Mouse (Mus musculus) CH12.LX (cell line): ENCODE results near the gene Pigx. TPM values are rescaled to one million over a fixed set of nuclear protein-coding genes. Genes with fewer than 3 reads are reported as not detected.

Experiments
- DNase-seq: peaks from one replicate; pipeline ENCODE4 v3.0.0-alpha.2; 2013; ENCODE audit errors: extremely low read depth
- H3K27ac ChIP-seq: 2 replicates; pipeline ENCODE4 v1.5.1; 2012; ENCODE audit warnings: low read depth, mild to moderate bottlenecking, control low read depth, moderate library complexity; ENCODE audit not compliant: insufficient read depth
- H3K27me3 ChIP-seq: replicated peaks from 2 replicates; pipeline ENCODE3; 2012; ENCODE audit warnings: inconsistent platforms
- H3K36me3 ChIP-seq, 2 experiments: replicated peaks in 1 of 2; 2 replicates each; pipeline versions ENCODE3 to v1.6.1; 2012; ENCODE audit warnings: inconsistent platforms in 1 of 2, low read length in 1 of 2, mild to moderate bottlenecking in 1 of 2, mixed read lengths in 1 of 2, moderate library complexity in 1 of 2; ENCODE audit not compliant: control insufficient read depth in 1 of 2, insufficient read depth in 1 of 2
- H3K4me1 ChIP-seq, 2 experiments: 2 replicates each; pipeline ENCODE4 v1.6.1; 2012; ENCODE audit warnings: inconsistent platforms in 1 of 2, moderate library complexity in 1 of 2; ENCODE audit not compliant: insufficient read depth in 2 of 2, control insufficient read depth in 1 of 2
- H3K4me2 ChIP-seq: 2 replicates; pipeline ENCODE4 v1.6.1; 2012; ENCODE audit warnings: low read depth, mild to moderate bottlenecking, control low read depth; ENCODE audit not compliant: poor library complexity, insufficient read depth, severe bottlenecking
- H3K4me3 ChIP-seq, 3 experiments: fragments of 150-350 bp in 1 of 3; sonication (generic) in 1 of 3; replicated peaks in 1 of 3; 2 replicates each; pipeline versions ENCODE3 to v1.5.1; 2011 to 2012; ENCODE audit warnings: low read depth in 2 of 3, low read length in 2 of 3, mild to moderate bottlenecking in 2 of 3, moderate library complexity in 2 of 3, control low read depth in 1 of 3, improper control_type of control experiment in 1 of 3, inconsistent platforms in 1 of 3, mixed read lengths in 1 of 3; ENCODE audit not compliant: poor library complexity in 1 of 3
- H3K79me2 ChIP-seq: replicated peaks from 2 replicates; pipeline ENCODE4 v1.6.1; 2012; ENCODE audit warnings: mild to moderate bottlenecking, moderate library complexity; ENCODE audit not compliant: control insufficient read depth, poor library complexity, insufficient read depth, severe bottlenecking; ENCODE audit errors: extremely low read depth
- H3K9ac ChIP-seq: 2 replicates; pipeline ENCODE4 v1.6.1; 2012; ENCODE audit warnings: low read depth, mild to moderate bottlenecking, control low read depth, moderate library complexity; ENCODE audit not compliant: insufficient read depth
- H3K9me3 ChIP-seq: replicated peaks from 2 replicates; pipeline ENCODE3; 2012; ENCODE audit warnings: low read length, inconsistent platforms, mixed read lengths
- BHLHE40 ChIP-seq: IDR thresholded peaks from 2 replicates; pipeline ENCODE4 v1.6.1; 2011; ENCODE audit warnings: mild to moderate bottlenecking, low read depth, low read length, improper control_type of control experiment
- CHD1 ChIP-seq: IDR thresholded peaks from 2 replicates; pipeline ENCODE4 v1.6.1; 2012; ENCODE audit warnings: low read depth, low read length, improper control_type of control experiment, inconsistent platforms
- CHD2 ChIP-seq: IDR thresholded peaks from 2 replicates; pipeline ENCODE4 v1.6.1; 2011; ENCODE audit warnings: low read length, improper control_type of control experiment
- CTCF ChIP-seq, 2 experiments: IDR thresholded peaks in 1 of 2; conservative IDR thresholded peaks in 1 of 2; 2 replicates each; pipeline ENCODE4 v1.5.1; 2011 to 2012; ENCODE audit warnings: low read depth in 2 of 2, low read length in 2 of 2, improper control_type of control experiment in 1 of 2, inconsistent platforms in 1 of 2, mild to moderate bottlenecking in 1 of 2, moderate library complexity in 1 of 2
- E2F4 ChIP-seq: IDR thresholded peaks from 2 replicates; pipeline ENCODE4 v1.6.1; 2011; ENCODE audit warnings: low read depth, low read length, improper control_type of control experiment; ENCODE audit not compliant: insufficient replicate concordance
- ELF1 ChIP-seq: IDR thresholded peaks from 2 replicates; pipeline ENCODE4 v1.6.1; 2014; ENCODE audit warnings: low read depth, mild to moderate bottlenecking, inconsistent platforms, low read length, improper control_type of control experiment
- EP300 ChIP-seq: IDR thresholded peaks from 2 replicates; pipeline ENCODE4 v1.6.1; 2011; ENCODE audit warnings: low read length, improper control_type of control experiment
- ETS1 ChIP-seq: conservative IDR thresholded peaks from 2 replicates; pipeline ENCODE4 v1.6.1; 2012; ENCODE audit warnings: low read depth, mild to moderate bottlenecking, inconsistent platforms, low read length, improper control_type of control experiment, moderate library complexity
- GABPA ChIP-seq: IDR thresholded peaks from 2 replicates; pipeline ENCODE4 v1.6.1; 2012; ENCODE audit warnings: low read depth, low read length, improper control_type of control experiment, inconsistent platforms; ENCODE audit not compliant: insufficient replicate concordance
- HCFC1 ChIP-seq: IDR thresholded peaks from 2 replicates; pipeline ENCODE4 v1.6.1; 2012; ENCODE audit warnings: low read depth, mild to moderate bottlenecking, inconsistent platforms, low read length, improper control_type of control experiment
- IRF4 ChIP-seq: IDR thresholded peaks from 2 replicates; pipeline ENCODE4 v1.6.1; 2014; ENCODE audit warnings: low read depth, mild to moderate bottlenecking, inconsistent platforms, low read length, improper control_type of control experiment
- JUN ChIP-seq: IDR thresholded peaks from 2 replicates; pipeline ENCODE4 v1.6.1; 2011; ENCODE audit warnings: low read depth, mild to moderate bottlenecking, low read length, improper control_type of control experiment, moderate library complexity; ENCODE audit not compliant: insufficient read depth
- JUND ChIP-seq: conservative IDR thresholded peaks from 2 replicates; pipeline ENCODE4 v1.6.1; 2011; ENCODE audit warnings: low read depth, low read length, improper control_type of control experiment
- KAT2A ChIP-seq: IDR thresholded peaks from 2 replicates; pipeline ENCODE4 v1.6.1; 2012; ENCODE audit warnings: low read length, improper control_type of control experiment, inconsistent platforms; ENCODE audit not compliant: insufficient replicate concordance
- MAFK ChIP-seq: IDR thresholded peaks from 2 replicates; pipeline ENCODE4 v1.6.1; 2011; ENCODE audit warnings: low read length, improper control_type of control experiment; ENCODE audit not compliant: insufficient replicate concordance
- MAX ChIP-seq: IDR thresholded peaks from 2 replicates; pipeline ENCODE4 v1.6.1; 2011; ENCODE audit warnings: low read length, improper control_type of control experiment
- MAZ ChIP-seq: IDR thresholded peaks from 2 replicates; pipeline ENCODE4 v1.6.1; 2012; ENCODE audit warnings: low read depth, mild to moderate bottlenecking, inconsistent platforms, low read length, improper control_type of control experiment, moderate library complexity
- MEF2A ChIP-seq: IDR thresholded peaks from 2 replicates; pipeline ENCODE4 v1.6.1; 2014; ENCODE audit warnings: low read depth, mild to moderate bottlenecking, inconsistent platforms, low read length, improper control_type of control experiment, borderline replicate concordance
- MXI1 ChIP-seq: IDR thresholded peaks from 2 replicates; pipeline ENCODE4 v1.6.1; 2011; ENCODE audit warnings: mild to moderate bottlenecking, low read depth, low read length, improper control_type of control experiment
- MYC ChIP-seq: IDR thresholded peaks from 2 replicates; pipeline ENCODE4 v1.6.1; 2011; ENCODE audit warnings: low read depth, mild to moderate bottlenecking, improper control_type of control experiment, low read length
- NELFE ChIP-seq: IDR thresholded peaks from 2 replicates; pipeline ENCODE4 v1.6.1; 2011; ENCODE audit warnings: low read depth, low read length, improper control_type of control experiment
- NRF1 ChIP-seq: IDR thresholded peaks from 2 replicates; pipeline ENCODE4 v1.6.1; 2014; ENCODE audit warnings: low read depth, mild to moderate bottlenecking, inconsistent platforms, low read length, improper control_type of control experiment, moderate library complexity
- PAX5 ChIP-seq: IDR thresholded peaks from 2 replicates; pipeline ENCODE4 v1.6.1; 2012; ENCODE audit warnings: low read length, inconsistent platforms, mixed read lengths
- POLR2A ChIP-seq: IDR thresholded peaks from 2 replicates; pipeline ENCODE4 v1.6.1; 2011; ENCODE audit warnings: low read depth, mild to moderate bottlenecking, improper control_type of control experiment, low read length
- POLR2AphosphoS2 ChIP-seq: IDR thresholded peaks from 2 replicates; pipeline ENCODE4 v1.6.1; 2011; ENCODE audit warnings: low read depth, low read length, improper control_type of control experiment
- RAD21 ChIP-seq: IDR thresholded peaks from 2 replicates; pipeline ENCODE4 v1.6.1; 2011; ENCODE audit warnings: low read depth, mild to moderate bottlenecking, low read length, improper control_type of control experiment, moderate library complexity
- RCOR1 ChIP-seq: conservative IDR thresholded peaks from 2 replicates; pipeline ENCODE4 v1.6.1; 2012; ENCODE audit warnings: low read depth, mild to moderate bottlenecking, inconsistent platforms, low read length, improper control_type of control experiment
- SIN3A ChIP-seq: IDR thresholded peaks from 2 replicates; pipeline ENCODE4 v1.6.1; 2012; ENCODE audit warnings: low read length, improper control_type of control experiment, inconsistent platforms
- SMC3 ChIP-seq: IDR thresholded peaks from 2 replicates; pipeline ENCODE4 v1.6.1; 2011; ENCODE audit warnings: low read depth, low read length, improper control_type of control experiment
- TBP ChIP-seq: conservative IDR thresholded peaks from 2 replicates; pipeline ENCODE4 v1.6.1; 2011; ENCODE audit warnings: low read depth, low read length, improper control_type of control experiment
- TCF12 ChIP-seq: IDR thresholded peaks from 2 replicates; pipeline ENCODE4 v1.6.1; 2014; ENCODE audit warnings: low read depth, mild to moderate bottlenecking, inconsistent platforms, low read length, improper control_type of control experiment
- UBTF ChIP-seq: IDR thresholded peaks from 2 replicates; pipeline ENCODE4 v1.6.1; 2012; ENCODE audit warnings: low read depth, mild to moderate bottlenecking, inconsistent platforms, low read length, improper control_type of control experiment, moderate library complexity
- USF1 ChIP-seq: IDR thresholded peaks from 2 replicates; pipeline ENCODE4 v1.6.1; 2014; ENCODE audit warnings: low read depth, mild to moderate bottlenecking, inconsistent platforms, low read length, improper control_type of control experiment
- USF2 ChIP-seq: conservative IDR thresholded peaks from 2 replicates; pipeline ENCODE4 v1.6.1; 2011; ENCODE audit warnings: low read depth, low read length, improper control_type of control experiment
- ZC3H11A ChIP-seq: IDR thresholded peaks from 2 replicates; pipeline ENCODE4 v1.6.1; 2012; ENCODE audit warnings: low read depth, mild to moderate bottlenecking, inconsistent platforms, low read length, improper control_type of control experiment
- ZKSCAN1 ChIP-seq: IDR thresholded peaks from 2 replicates; pipeline ENCODE4 v1.6.1; 2012; ENCODE audit warnings: low read depth, inconsistent platforms, low read length, improper control_type of control experiment, borderline replicate concordance
- ZMIZ1 ChIP-seq: IDR thresholded peaks from 2 replicates; pipeline ENCODE4 v1.6.1; 2012; ENCODE audit warnings: low read depth, mild to moderate bottlenecking, inconsistent platforms, low read length, improper control_type of control experiment
- ZNF384 ChIP-seq: IDR thresholded peaks from 2 replicates; pipeline ENCODE4 v1.6.1; 2012; ENCODE audit warnings: low read depth, low read length, improper control_type of control experiment, inconsistent platforms
- dilution Hi-C: fragments of 300-500 bp; cut with MboI; formaldehyde crosslinking; loops from 2 replicates; pipeline ENCODE4 v1.14.3; 2020; ENCODE audit warnings: low sequenced_read_pairs; ENCODE audit not compliant: extremely low pct_unique_long_range_greater_than_20kb, extremely low pct_ligation_motif_present
- in situ Hi-C: fragments of 300-500 bp; cut with MboI; formaldehyde crosslinking; loops from 3 replicates; pipeline ENCODE4 v1.14.3; 2019; ENCODE audit warnings: low sequenced_read_pairs, low pct_ligation_motif_present, low pct_unique_long_range_greater_than_20kb, mixed read lengths
- polyA plus RNA-seq: library from polyadenylated mRNA; unstranded; fragments of >175 nt; gene quantifications from 2 replicates; pipeline ENCODE4 v1.2.1, GENCODE M21; 2012; ENCODE audit warnings: low read depth; ENCODE audit not compliant: insufficient read length
- total RNA-seq, 2 experiments: library from RNA; depleted of rRNA; stranded (reverse); fragments of 300-350 nt in 1 of 2; fragments of >200 nt in 1 of 2; gene quantifications; 2 replicates each; pipeline ENCODE4 v1.2.3; 2012 to 2014

Gene Pigx
- total and polyA plus RNA-seq, 3 experiments, result 48.1 to 83.0 (median 48.1) TPM

DNA sequence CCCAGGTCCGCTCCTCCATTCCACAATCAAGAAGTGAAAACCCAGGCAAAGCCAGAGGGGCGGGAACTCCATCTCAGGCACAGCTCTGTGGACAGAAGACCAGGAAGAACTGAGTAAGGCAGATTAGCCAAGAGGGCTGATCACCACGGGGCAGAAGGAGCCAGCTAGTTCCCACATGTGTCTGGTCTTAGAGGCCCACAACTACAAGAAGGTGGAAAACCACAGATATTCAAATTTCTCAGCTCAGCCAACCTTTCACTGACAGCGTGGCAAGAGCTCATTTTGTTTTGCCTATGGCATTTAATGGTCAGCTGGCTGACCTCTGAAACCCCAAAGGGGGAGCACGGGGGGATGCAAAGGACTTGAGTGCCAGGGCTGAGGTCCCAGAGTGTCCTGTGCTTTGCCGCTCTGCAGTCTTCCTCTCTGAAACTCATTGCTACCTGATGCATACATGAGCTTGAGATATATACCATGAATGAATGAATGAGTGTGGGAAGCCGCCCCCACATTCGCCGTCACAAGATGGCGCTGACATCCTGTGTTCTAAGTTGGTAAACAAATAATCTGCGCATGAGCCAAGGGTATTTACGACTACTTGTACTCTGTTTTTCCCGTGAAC lies 48.2 kb upstream of the Pigx start:
- in situ Hi-C loops (loop anchor here (10.0 kb wide), 1 partner anchor 347 kb away; the partner anchor contains the start of gene Zdhhc19), dilution Hi-C loops (no loop called here)
- Histone ChIP-seq H3K27ac (peak overlapping the region; percentile 54), H3K79me2 (no peaks in the 10 kb centered on the region), H3K27me3 (no peaks in the 10 kb centered on the region), H3K4me1 (peaks cover 4 to 10% of the 10 kb centered on the region in 2 experiments), H3K4me2 (peak overlapping the region; percentile 39), H3K4me3 (peak overlapping the region in 1 of 3 experiments; percentile 29), H3K9me3 (peaks cover 22% of the 10 kb centered on the region), H3K9ac (peak overlapping the region; percentile 12; the same call in 1 of the 2 replicates), H3K36me3 (peaks cover 36 to 51% of the 10 kb centered on the region in 2 experiments)
- DNase-seq, result peak; percentile 86
- TF ChIP-seq NELFE (no peak), ZNF384 (no peak), ETS1 (peak; percentile 82), IRF4 (no peak), TBP (no peak), JUN (no peak), ZKSCAN1 (no peak), KAT2A (0 out of 2 replicates have a peak, but pooled peaks have one; percentile 69), NRF1 (0 out of 2 replicates have a peak, but pooled peaks have one; percentile 21), MAZ (no peak), E2F4 (no peak), EP300 (peak; percentile 70), ZC3H11A (no peak), USF1 (no peak), JUND (0 out of 2 replicates have a peak, but pooled peaks have one; percentile 13), ZMIZ1 (peak; percentile 71; the same call in 1 of the 2 replicates), POLR2AphosphoS2 (no peak; the same call in 1 of the 2 replicates), POLR2A (no peak; the same call in 1 of the 2 replicates), ELF1 (0 out of 2 replicates have a peak, but pooled peaks have one; percentile 20), GABPA (no peak), PAX5 (no peak), MXI1 (peak; percentile 89), UBTF (no peak), CHD2 (peak; percentile 67), RAD21 (no peak; the same call in none of the 2 replicates), MAFK (peak; percentile 65), MAX (peak; percentile 89), HCFC1 (no peak), BHLHE40 (peak; percentile 55; the same call in 1 of the 2 replicates), CTCF (conservative IDR thresholded peaks at IDR 0.05 in 1 of 2, IDR thresholded peaks at IDR 0.05 in 1 of 2; ENCODE audit: low read depth in 2 of 2, low read length in 2 of 2) (peak in 1 of 2 experiments; percentile 27; a peak in 2 of 4 replicates), RCOR1 (no peak), MEF2A (no peak), USF2 (no peak), SIN3A (peak; percentile 94), SMC3 (peak; percentile 19), TCF12 (peak; percentile 29; the same call in 1 of the 2 replicates), MYC (peak; percentile 97), CHD1 (no peak)
